Mouse (Mus musculus): Measurements from ENCODE around the gene Wdtc1.

The Wdtc1 gene

DNA sequence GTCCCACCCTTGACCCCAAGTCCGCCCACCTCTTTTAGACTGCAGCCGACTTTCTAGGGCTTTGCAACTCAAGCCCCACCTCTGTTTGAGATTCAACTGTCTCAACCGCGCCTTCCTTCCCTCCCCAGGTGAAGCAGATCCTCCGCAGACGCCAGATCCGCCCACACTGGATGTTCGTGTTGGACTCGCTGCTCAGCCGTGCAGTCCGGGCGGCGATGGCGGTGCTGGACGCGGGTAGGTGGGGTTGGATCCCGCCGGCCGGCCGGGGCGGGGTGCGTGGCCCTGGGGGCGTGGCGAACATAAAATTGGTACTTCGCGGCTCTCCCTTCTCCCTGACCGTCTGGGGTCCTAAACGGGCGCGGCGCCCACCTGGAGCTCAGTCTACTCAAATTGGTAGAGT is 102.1 kb downstream of the Wdtc1 start:
- no peak for DNase-seq (ENCODE audit: low spot score in 2 of 2)

DNA sequence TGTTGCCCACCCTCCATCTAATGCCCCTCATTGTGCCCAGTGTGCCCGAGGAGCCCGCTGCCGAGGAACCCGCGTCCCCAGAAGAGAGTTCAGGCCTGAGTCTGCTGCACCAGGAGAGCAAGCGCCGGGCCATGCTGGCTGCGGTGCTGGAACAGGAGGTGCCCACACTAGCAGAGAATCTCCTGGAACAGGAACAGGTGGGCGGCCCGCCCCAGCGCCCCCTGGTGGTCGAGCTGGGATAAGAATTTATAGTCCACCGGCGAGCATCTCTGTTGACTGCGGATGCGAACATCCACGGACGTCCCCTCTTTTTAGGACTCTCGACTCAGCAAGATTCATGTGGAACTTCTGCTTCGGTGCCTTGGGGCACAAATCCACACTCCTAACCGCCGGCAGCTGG is 102.7 kb downstream of the Wdtc1 start:
- DNase-seq (ENCODE audit: low spot score in 2 of 2) = peak; percentile 69 to 85

DNA sequence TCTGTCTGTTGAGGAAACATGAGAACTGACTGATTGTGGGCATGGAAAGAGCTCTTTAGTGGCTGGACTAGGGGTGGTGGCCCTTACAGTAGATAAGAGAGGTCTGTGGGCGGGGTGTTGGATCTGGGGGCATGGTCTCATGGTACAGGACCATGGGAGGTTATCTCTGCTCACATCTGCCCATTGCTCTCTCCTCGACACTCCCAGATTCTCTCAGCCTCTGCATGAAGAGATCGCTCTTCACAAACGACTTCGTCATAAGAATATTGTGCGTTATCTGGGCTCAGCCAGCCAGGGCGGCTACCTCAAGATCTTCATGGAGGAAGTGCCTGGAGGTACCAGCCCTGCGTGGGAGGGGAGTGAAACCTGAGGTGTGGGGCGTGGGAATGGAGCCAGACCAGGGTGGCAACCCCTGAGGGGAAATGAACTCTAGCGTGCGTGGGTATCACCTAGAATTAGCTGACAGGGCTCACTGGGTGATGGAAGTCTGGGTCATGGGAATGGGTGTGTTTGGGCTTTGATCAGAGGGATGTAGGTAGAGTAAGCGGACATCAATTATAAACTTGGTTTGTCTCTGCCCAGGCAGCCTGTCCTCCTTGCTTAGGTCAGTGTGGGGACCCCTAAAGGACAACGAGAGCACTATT is 105.4 kb downstream of the Wdtc1 start:
- no peak for DNase-seq (ENCODE audit: low spot score in 2 of 2)

DNA sequence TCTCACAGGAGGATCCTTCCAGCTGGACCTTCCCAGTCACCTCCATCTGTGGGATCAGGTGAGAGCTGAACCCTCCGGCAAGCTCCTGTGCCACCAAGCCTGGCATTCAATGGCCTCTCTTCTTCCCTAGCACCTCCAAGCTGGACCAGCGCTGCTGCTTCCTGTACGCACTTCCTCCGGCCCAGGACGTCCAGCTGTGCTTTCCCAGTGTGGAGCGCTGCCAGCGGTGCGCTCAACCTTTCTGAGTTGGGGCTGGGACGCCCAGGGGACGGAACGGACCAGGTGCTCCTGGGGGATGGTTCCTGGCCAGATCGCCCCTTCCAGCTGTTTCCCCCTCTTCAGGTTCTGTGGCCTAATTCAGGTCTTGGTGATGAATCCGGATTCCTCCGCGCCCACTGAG is 106.2 kb downstream of the Wdtc1 start:
- DNase-seq (ENCODE audit: low spot score in 2 of 2) = no peak

DNA sequence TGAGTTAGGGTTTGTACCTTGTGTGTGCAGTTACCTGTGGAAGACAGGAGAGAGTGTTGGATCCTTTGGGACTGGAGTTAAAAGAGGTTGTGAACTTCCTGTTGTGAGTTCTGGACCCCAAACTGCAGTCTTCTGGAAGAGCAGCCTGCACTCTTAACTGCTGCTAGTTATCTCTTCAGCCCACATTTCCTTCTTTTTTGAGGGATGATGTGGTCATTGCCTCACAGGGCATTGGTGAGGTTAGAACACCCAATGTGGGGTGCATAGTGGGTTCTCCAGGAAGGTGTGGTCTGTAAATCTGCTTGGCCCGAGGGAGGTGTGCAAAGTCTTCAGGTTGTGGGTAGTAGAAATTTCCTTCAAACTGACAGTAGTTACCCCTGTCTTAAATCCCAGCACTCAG is 109.0 kb downstream of the Wdtc1 start:
- DNase-seq (ENCODE audit: low spot score in 2 of 2) = no peak

DNA sequence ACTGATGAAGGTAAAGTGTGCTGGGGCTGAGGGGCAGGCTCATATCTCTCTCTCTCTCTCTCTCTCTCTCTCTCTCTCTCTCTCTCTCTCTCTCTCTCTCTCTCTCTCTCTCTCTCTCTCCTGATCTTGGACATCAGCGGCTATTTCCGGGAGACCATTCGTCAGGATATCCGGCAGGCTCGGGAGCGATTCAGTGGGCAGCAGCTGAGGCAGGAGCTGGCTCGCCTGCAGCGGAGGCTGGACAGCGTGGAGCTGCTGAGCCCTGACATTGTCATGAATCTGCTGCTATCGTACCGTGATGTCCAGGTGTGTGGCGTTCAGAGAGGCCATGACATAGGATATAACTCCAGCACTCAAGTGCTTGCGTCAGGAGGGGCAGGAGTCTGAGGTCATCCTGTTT is 109.7 kb downstream of the Wdtc1 start:
- DNase-seq (ENCODE audit: low spot score in 2 of 2) = no peak

DNA sequence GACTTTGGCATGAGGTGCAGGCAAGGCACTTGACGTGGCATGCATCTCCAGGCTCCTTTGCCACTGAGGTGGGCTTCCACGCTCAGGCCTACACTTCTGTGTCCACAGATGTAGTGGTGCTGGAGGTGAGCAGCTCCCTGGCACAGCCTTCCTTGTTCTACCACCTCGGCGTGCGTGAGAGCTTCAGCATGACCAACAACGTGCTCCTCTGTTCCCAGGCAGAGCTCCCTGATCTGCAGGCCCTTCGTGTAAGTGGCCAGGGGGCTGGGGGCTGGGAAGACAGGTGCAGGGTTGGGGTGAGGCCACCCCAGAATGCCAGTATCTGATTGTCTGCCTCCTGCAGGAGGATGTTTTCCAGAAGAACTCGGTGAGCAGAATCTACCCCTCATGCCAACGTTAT is 110.6 kb downstream of the Wdtc1 start:
- DNase-seq (ENCODE audit: low spot score in 2 of 2) = no peak
